Mouse (Mus musculus): ENCODE measurements around the gene Nfs1. TPM values are rescaled to one million over a fixed set of nuclear protein-coding genes. Genes with fewer than 3 reads are reported as not detected.

Nfs1 gene
- 49.6 TPM for polyA plus RNA-seq (2015; fragmentation: Illumina TruSeq; extraction: RNeasy Lipid Tissue Mini Kit (QIAGEN cat#74804); ENCODE audit: low read depth, low replicate concordance)

DNA sequence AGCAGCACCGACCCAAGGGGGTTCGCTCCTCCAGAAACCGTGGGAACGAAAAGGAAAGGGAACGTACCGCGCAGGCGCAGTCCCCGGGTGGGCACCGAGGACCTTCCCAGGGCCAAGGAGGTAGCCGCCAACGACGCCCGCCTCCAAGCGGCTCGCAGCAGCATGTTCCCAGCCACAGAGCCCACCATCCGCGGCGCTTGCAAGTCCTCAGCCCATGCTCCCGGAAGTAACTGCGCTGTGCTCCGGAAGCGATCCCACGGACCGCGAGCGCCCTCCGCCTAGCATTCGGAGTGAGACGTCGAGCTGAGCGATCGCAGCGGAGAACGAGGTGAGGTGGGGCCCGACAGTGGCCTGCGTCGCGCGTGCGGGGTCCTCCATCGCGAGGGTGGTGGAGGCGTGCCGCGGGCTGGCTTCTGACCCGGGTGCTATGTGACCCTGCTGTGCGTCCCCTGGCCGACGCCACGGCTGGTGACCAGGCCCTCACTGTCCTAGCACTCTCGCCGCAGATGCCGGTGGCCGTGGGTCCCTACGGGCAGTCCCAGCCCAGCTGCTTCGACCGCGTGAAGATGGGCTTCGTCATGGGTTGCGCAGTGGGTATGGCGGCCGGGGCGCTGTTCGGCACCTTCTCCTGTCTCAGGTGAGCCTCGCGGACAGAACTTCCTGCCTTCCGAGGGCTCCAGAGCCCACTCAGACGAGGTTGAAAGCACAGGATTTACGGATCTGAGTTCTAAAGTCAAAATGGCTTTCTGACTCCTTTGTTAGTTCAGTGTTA lies at the start of gene Nfs1, which contains the start of gene Romo1:
TSS of gene Nfs1 (minus strand) at position 234 of the 772 bp plus-strand sequence.
TSS of gene Romo1 (plus strand) at position 87 of the 772 bp plus-strand sequence.

DNA sequence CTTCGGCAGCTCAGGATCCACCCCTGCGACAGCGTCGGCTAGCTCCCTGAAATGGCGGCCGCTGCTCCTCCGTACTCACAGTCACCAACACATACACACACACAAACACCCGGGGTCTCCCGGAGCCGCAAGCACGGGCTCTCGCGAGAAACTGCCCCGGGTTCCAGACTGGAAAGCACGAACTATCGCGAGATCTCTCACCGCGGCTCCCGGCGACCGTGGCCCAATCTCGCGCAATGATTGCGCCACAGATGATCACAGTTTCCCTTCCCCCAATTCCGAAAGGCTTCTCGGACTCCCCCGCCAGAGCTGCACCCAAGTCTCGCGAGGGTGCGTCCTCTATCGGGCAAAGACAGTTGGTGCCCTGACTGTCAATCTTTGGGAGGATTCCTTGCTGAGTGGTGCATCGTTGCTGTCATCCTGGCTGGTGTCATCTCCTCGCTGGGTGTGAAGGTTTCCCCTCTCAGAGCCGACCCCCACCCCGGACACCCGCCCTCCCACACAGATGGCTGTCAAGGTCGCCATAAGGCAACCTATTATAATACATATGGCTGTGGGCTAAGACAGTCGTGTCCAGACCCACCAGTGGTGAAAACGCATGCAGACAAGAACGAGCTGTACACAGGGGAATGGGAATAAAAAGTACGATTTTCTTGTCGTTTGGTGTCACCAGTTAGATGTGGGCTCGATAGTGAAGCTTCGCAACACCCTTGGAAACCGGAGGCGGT lies 36.3 kb upstream of the Nfs1 start, which contains the start of gene Rbm39:
TSS of gene Rbm39 (minus strand) at position 145 of the 728 bp plus-strand sequence.

DNA sequence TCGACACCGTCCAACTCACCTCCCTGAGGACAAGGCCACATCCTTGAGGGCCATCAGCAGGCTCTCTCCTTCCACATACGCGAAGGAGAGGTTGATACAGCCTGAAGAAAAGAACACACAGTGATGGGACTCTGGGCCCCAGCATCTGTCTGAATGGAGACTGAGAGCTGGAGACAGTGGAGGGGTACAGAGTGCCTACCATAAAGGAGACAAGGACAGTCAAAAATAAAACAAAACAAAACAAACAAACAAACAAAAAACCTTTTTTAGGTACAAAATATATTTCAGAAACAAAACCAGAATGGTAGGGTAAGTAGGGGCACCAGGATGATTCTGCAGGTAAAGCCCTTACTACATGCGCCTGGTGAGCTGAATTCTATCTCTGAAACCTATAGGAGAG lies 17.0 kb downstream of the Nfs1 start, which contains the start of gene Gm28036:
TSS of gene Gm28036 (minus strand) at position 101 of the 400 bp plus-strand sequence.

DNA sequence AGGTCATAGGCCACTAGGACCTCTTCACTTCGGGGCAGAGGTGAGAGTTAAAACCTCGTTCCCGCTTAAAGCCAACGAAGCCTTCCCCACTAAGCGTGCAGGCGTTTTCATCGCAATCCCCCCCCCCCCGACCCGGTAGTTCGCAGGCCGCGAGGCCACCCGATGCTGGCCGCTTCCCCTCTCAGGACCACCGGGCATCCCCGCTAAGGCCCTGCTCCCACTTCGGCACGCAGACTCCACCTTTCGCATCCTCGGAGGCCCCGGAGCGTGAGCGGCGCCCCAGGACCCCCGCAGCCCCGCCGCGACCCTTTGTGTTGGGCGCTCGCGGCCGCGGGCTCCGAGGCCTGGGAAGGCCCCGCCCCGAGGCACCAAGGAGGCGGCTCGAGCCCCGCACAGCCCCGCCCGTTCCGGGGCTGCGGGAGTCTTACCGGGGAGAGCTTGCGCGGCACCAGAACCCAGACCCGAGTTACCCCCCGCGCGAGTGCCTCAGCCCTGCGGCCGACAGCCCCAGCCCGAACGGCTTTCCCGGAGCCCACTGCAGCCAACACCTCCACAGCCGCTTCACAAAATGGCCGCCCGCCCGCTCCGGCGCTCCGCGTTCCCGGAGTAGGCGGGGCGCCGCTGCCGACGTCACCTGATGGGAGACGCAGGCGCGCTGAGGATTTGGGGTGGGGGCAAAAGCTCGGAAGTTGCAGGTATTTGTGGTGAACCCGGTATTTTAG lies 32.5 kb downstream of the Nfs1 start, which contains the start of the genes Cpne1 and Rbm12:
TSS of gene Cpne1 (minus strand) at position 608 of the 722 bp plus-strand sequence.
TSS of gene Rbm12 (minus strand) at position 621 of the 722 bp plus-strand sequence.

Other genes starting within 250 kb of the Nfs1 start
- 119 TPM for gene Uqcc1, start 213.9 kb downstream of the Nfs1 start, polyA plus RNA-seq (2015; fragmentation: Illumina TruSeq; extraction: RNeasy Lipid Tissue Mini Kit (QIAGEN cat#74804); ENCODE audit: low read depth, low replicate concordance)
- not detected for gene Gm15557, start 203.5 kb downstream of the Nfs1 start, polyA plus RNA-seq (2015; fragmentation: Illumina TruSeq; extraction: RNeasy Lipid Tissue Mini Kit (QIAGEN cat#74804); ENCODE audit: low read depth, low replicate concordance)
- gene Gdf5, start 198.8 kb downstream of the Nfs1 start, polyA plus RNA-seq (2015; fragmentation: Illumina TruSeq; extraction: RNeasy Lipid Tissue Mini Kit (QIAGEN cat#74804); ENCODE audit: low read depth, low replicate concordance) = 0.31 TPM
- 11.4 TPM for gene Cep250, start 187.7 kb downstream of the Nfs1 start, polyA plus RNA-seq (2015; fragmentation: Illumina TruSeq; extraction: RNeasy Lipid Tissue Mini Kit (QIAGEN cat#74804); ENCODE audit: low read depth, low replicate concordance)
- 2.2 TPM for gene 6430550D23Rik, start 136.2 kb downstream of the Nfs1 start, polyA plus RNA-seq (2015; fragmentation: Illumina TruSeq; extraction: RNeasy Lipid Tissue Mini Kit (QIAGEN cat#74804); ENCODE audit: low read depth, low replicate concordance)
- gene Ergic3, start 136.1 kb downstream of the Nfs1 start, polyA plus RNA-seq (2015; fragmentation: Illumina TruSeq; extraction: RNeasy Lipid Tissue Mini Kit (QIAGEN cat#74804); ENCODE audit: low read depth, low replicate concordance) = 256 TPM
- not detected for gene Fer1l4, start 91.2 kb downstream of the Nfs1 start, polyA plus RNA-seq (2015; fragmentation: Illumina TruSeq; extraction: RNeasy Lipid Tissue Mini Kit (QIAGEN cat#74804); ENCODE audit: low read depth, low replicate concordance)
- gene Spag4, start 79.0 kb downstream of the Nfs1 start, polyA plus RNA-seq (2015; fragmentation: Illumina TruSeq; extraction: RNeasy Lipid Tissue Mini Kit (QIAGEN cat#74804); ENCODE audit: low read depth, low replicate concordance) = 4.4 TPM
- 29.0 TPM for gene Cpne1, start 32.2 kb downstream of the Nfs1 start, polyA plus RNA-seq (2015; fragmentation: Illumina TruSeq; extraction: RNeasy Lipid Tissue Mini Kit (QIAGEN cat#74804); ENCODE audit: low read depth, low replicate concordance)
- gene Rbm12, start 32.2 kb downstream of the Nfs1 start, polyA plus RNA-seq (2015; fragmentation: Illumina TruSeq; extraction: RNeasy Lipid Tissue Mini Kit (QIAGEN cat#74804); ENCODE audit: low read depth, low replicate concordance) = 11.2 TPM
- gene Gm28036, start 17.1 kb downstream of the Nfs1 start, polyA plus RNA-seq (2015; fragmentation: Illumina TruSeq; extraction: RNeasy Lipid Tissue Mini Kit (QIAGEN cat#74804); ENCODE audit: low read depth, low replicate concordance) = 13.9 TPM
- 157 TPM for gene Romo1, start 147 bp downstream of the Nfs1 start, polyA plus RNA-seq (2015; fragmentation: Illumina TruSeq; extraction: RNeasy Lipid Tissue Mini Kit (QIAGEN cat#74804); ENCODE audit: low read depth, low replicate concordance)
- gene Rbm39, start 36.1 kb upstream of the Nfs1 start, polyA plus RNA-seq (2015; fragmentation: Illumina TruSeq; extraction: RNeasy Lipid Tissue Mini Kit (QIAGEN cat#74804); ENCODE audit: low read depth, low replicate concordance) = 187 TPM
- 35.2 TPM for gene Phf20, start 52.3 kb upstream of the Nfs1 start, polyA plus RNA-seq (2015; fragmentation: Illumina TruSeq; extraction: RNeasy Lipid Tissue Mini Kit (QIAGEN cat#74804); ENCODE audit: low read depth, low replicate concordance)
- 8.5 TPM for gene Cnbd2, start 168.1 kb upstream of the Nfs1 start, polyA plus RNA-seq (2015; fragmentation: Illumina TruSeq; extraction: RNeasy Lipid Tissue Mini Kit (QIAGEN cat#74804); ENCODE audit: low read depth, low replicate concordance)
- 17.7 TPM for gene Scand1, start 168.5 kb upstream of the Nfs1 start, polyA plus RNA-seq (2015; fragmentation: Illumina TruSeq; extraction: RNeasy Lipid Tissue Mini Kit (QIAGEN cat#74804); ENCODE audit: low read depth, low replicate concordance)

Measured in brain, adult 10 weeks (tissue).